Mouse (Mus musculus) brain, adult 2 months (tissue): ENCODE measurements around the gene Pax2.

Source experiments
- DNase-seq: peaks from one replicate; pipeline ENCODE4 v3.0.0; 2011; ENCODE audit warnings: low read depth, low spot score

Gene Pax2

GRCm38 (mm10) chr19:44755693-44756420 lies at the start of gene Pax2:
Gene Pax2, plus strand, starts transcription at chr19:44756045.
- DNase-seq = peak; percentile 12

GRCm38 (mm10) chr19:44708885-44709284 lies 47.0 kb upstream of the Pax2 start:
- peak; percentile 23 for DNase-seq

GRCm38 (mm10) chr19:44716731-44717600 lies 38.9 kb upstream of the Pax2 start:
- DNase-seq = no peak

- no peak for DNase-seq
Measured at GRCm38 (mm10) chr19:44719292-44720193, 36.3 kb upstream of the Pax2 start.

GRCm38 (mm10) chr19:44720194-44720521 lies 35.7 kb upstream of the Pax2 start:
- DNase-seq = peak; percentile 14

GRCm38 (mm10) chr19:44723611-44724440 lies 32.0 kb upstream of the Pax2 start:
- DNase-seq = no peak

- DNase-seq = peak; percentile 19
Measured at GRCm38 (mm10) chr19:44725951-44726791, 29.7 kb upstream of the Pax2 start.

GRCm38 (mm10) chr19:44734116-44734515 lies 21.7 kb upstream of the Pax2 start:
- no peak for DNase-seq

GRCm38 (mm10) chr19:44734682-44735081 lies 21.2 kb upstream of the Pax2 start:
- no peak for DNase-seq

GRCm38 (mm10) chr19:44740300-44740699 lies 15.5 kb upstream of the Pax2 start:
- no peak for DNase-seq

- no peak for DNase-seq
Measured at GRCm38 (mm10) chr19:44741091-44741763, 14.6 kb upstream of the Pax2 start.

- DNase-seq = no peak
Measured at GRCm38 (mm10) chr19:44741764-44742127, 14.1 kb upstream of the Pax2 start.

- no peak for DNase-seq
Measured at GRCm38 (mm10) chr19:44742131-44743020, 13.5 kb upstream of the Pax2 start.

GRCm38 (mm10) chr19:44743021-44743415 lies 12.8 kb upstream of the Pax2 start:
- DNase-seq = no peak

- DNase-seq = no peak
Measured at GRCm38 (mm10) chr19:44743961-44744520, 11.8 kb upstream of the Pax2 start.

GRCm38 (mm10) chr19:44745741-44746140 lies 10.1 kb upstream of the Pax2 start:
- no peak for DNase-seq

GRCm38 (mm10) chr19:44746541-44747024 lies 9.3 kb upstream of the Pax2 start:
- no peak for DNase-seq

GRCm38 (mm10) chr19:44747471-44747870 lies 8.4 kb upstream of the Pax2 start:
- no peak for DNase-seq
